Mouse (Mus musculus) WW6 (cell line): ENCODE results near the gene Elmo1.

Source experiments
- DNase-seq: peaks from one replicate; pipeline ENCODE4 v3.0.0-alpha.2; 2013; ENCODE audit warnings: low read depth, low spot score

Gene Elmo1

DNA sequence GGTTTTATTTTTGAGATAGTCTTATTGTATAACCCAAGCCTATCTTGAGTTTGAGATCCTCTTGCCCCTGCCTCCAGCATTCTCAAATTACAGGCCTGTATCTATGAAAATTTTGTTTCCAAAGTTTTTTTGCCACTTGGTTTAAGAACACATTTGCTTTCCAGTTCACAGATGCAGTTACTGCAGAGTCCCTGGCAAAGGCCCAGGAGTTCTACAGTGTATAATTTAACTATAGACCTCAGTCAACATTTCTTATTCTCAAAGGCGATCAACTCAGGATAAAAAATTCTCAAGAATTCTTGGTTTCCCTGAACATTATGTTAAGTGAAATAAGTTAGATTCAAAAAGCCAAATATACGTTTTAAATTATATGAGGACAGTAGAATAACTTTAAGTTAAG lies 115.3 kb downstream of the Elmo1 start:
- no peak for DNase-seq

DNA sequence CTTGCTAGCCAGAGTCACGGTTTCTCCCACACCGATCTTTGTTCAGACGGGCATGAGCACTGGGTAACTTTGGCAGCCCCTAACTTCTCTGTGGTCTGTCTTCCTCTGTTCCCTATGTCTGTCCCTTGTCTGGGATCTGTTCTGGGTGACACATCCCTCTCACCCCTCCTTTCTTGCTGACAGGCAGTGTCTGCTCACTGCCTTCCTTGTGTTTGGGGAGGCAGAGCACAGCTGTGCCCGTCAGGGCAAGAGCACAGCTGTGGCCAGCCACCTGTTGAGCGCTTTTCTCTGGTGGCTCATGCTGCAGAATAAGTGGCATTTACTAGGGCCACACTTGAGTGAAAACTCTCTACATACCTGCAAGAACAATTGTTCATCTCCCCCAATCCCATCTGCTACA lies 116.7 kb downstream of the Elmo1 start:
- DNase-seq = no peak

GRCm38 (mm10) chr13:20207950-20208642 lies 117.7 kb downstream of the Elmo1 start:
- no peak for DNase-seq

- no peak for DNase-seq
Measured at GRCm38 (mm10) chr13:20208867-20209266, 118.5 kb downstream of the Elmo1 start.

- no peak for DNase-seq
Measured at GRCm38 (mm10) chr13:20211780-20212179, 121.4 kb downstream of the Elmo1 start.

DNA sequence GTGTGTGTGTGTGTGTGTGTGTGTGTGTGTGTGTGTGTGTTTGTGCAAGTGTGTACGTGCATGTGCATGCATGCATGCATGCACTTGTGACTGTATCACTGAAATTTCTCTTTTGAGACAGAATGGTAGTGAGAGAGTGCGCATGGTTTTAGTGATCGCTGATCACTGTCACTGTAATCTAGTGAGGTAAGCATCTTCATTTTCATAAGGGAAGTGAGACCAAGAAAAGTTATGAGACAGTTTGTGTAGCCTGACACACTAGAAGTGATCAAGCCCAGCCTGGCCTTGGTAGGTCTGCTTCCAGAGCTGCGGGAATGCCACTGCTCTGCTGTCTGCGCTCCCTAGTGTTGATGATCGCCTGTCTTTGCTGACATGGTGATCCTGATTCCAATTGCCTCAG lies 122.3 kb downstream of the Elmo1 start:
- no peak for DNase-seq

- DNase-seq = no peak
Measured at GRCm38 (mm10) chr13:20213861-20214260, 123.5 kb downstream of the Elmo1 start.

DNA sequence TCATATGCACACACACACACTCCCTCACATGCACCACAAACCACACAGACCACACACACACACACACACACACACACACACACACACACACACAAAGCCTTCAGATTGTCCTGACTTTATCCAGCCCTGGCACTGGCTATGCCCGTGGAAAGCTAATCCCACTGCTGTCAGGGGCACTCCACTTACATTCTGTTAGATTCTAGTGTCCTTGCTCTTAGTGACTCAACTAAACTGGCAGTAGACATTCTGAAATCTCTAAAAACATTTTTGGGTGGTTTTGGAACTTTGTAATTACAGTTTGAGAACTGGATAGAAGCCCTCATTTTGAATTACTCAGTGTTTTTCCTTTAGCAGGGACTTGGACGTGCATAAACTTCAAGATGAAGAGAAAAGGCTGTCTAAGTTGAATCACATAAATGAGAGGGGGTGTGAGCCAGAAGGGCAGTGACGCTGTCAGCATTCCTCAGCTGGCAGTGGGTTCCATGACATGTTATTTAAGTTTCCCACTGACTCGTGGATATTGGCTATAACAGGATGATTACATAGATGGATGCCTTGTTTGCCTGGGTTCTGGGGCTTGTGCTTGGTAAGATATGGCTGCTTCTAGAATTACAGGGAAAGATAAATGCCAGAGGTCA lies 127.2 kb downstream of the Elmo1 start:
- no peak for DNase-seq

- no peak for DNase-seq
Measured at GRCm38 (mm10) chr13:20218126-20218525, 127.7 kb downstream of the Elmo1 start.

- no peak for DNase-seq
Measured at GRCm38 (mm10) chr13:20220414-20220813, 130.0 kb downstream of the Elmo1 start.

GRCm38 (mm10) chr13:20227923-20228705 lies 137.7 kb downstream of the Elmo1 start:
- no peak for DNase-seq

DNA sequence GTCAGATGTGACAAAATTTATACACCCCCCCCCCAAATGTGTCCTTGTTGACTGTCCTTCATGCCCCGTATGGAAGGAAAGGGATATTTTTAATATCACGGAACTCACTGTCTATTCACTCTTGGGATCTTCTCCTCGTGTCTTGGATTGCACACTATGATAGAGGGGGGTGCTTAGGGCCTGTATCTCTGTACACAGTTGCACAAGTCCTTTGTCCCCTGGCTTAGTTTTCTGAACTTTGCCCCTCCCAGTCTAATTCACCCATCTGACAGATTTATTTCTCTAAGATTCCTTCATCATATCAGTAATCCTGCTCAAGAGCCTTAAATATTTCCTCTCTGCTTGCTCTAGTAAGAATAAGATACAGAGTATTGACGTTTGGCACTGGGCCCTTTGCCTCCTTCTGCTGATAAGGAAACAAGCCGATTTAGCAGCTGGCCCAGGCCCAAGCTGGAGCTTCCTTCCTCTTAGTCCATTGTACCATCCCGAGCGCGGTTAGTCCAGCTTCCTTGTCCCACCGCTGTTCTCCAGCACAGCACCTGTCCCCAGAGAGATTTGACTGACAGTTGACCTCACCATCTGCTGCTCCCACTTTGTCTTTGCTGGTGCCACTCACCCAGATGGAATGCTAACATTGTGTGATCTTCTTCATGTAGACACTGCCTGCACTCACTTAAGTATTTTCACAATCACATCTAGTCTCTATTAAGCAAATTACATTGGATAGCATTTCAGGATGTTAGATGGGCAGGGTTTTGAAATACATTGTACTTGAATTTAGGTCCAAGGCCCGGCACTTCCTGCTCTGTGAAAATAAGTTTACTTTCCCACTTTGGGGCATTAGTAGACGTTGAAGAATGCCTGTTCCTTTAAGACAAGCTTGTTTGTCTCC lies 141.7 kb downstream of the Elmo1 start:
- DNase-seq = no peak

- DNase-seq = no peak
Measured at GRCm38 (mm10) chr13:20233707-20234106, 143.3 kb downstream of the Elmo1 start.

- no peak for DNase-seq
Measured at GRCm38 (mm10) chr13:20237615-20238014, 147.2 kb downstream of the Elmo1 start.

GRCm38 (mm10) chr13:20238146-20238545 lies 147.8 kb downstream of the Elmo1 start:
- no peak for DNase-seq

DNA sequence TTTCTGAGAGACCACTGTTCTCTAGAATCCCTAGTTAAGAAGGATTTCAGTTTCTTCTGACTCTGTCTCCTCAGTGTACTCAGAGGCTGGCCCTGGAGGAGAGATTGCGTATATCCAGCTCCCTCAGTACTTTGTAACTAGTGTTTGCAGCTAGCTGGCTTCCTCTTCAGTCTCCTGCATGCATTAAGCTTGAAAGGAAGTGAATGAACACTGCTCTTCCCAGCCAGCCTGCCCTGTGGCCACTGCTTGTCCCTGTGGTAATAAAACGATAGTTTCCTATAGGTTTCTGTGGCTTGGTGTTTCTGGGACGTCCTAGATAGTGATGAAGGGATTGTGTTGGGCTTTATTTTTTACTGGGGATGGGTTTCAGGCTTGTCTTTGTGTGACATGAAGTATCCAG lies 148.3 kb downstream of the Elmo1 start:
- DNase-seq = no peak

- no peak for DNase-seq
Measured at GRCm38 (mm10) chr13:20250069-20250668, 159.8 kb downstream of the Elmo1 start.

- no peak for DNase-seq
Measured at GRCm38 (mm10) chr13:20254911-20255310, 164.5 kb downstream of the Elmo1 start.

- no peak for DNase-seq
Measured at GRCm38 (mm10) chr13:20255380-20255779, 165.0 kb downstream of the Elmo1 start.

- no peak for DNase-seq
Measured at GRCm38 (mm10) chr13:20256613-20257012, 166.2 kb downstream of the Elmo1 start.
